Mouse (Mus musculus): ENCODE data around the gene Wfdc6a.

DNA sequence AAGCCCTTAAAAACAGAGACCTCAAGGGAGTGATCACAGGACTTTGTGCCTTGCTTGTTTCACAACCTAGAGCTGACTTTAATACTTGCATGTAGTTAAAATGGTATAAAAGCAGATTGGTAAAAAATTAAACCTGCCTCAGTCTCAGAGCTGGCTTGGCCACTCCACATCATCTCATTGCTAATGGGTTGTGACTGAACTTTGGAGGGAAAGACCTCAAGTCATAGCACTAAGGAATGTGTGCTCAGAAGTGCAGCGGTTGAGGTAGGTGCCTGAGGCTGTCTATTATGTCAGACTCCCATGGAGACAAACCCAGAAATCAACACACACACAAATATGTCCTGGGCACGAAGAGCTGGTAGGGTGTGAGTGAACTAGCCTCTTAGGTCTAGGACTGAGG, 41.5 kb downstream of the Wfdc6a start:
- TF ChIP-seq GATA1 (IDR thresholded peaks at IDR 0.05; ENCODE audit: low read length) (no peak), TAL1 (IDR thresholded peaks at IDR 0.05; ENCODE audit: low read length) (no peak)
